Mouse (Mus musculus) lung, postnatal 14 days (tissue): ENCODE results near the gene Braf.
"Not testable (repeated sequence)": the region's sequence is repeated elsewhere in the genome, so short reads cannot be mapped to it uniquely, and the experiment has no call there.

Source experiments
- DNase-seq: peaks from one replicate; pipeline ENCODE4 v3.0.0; 2021

Gene Braf

DNA sequence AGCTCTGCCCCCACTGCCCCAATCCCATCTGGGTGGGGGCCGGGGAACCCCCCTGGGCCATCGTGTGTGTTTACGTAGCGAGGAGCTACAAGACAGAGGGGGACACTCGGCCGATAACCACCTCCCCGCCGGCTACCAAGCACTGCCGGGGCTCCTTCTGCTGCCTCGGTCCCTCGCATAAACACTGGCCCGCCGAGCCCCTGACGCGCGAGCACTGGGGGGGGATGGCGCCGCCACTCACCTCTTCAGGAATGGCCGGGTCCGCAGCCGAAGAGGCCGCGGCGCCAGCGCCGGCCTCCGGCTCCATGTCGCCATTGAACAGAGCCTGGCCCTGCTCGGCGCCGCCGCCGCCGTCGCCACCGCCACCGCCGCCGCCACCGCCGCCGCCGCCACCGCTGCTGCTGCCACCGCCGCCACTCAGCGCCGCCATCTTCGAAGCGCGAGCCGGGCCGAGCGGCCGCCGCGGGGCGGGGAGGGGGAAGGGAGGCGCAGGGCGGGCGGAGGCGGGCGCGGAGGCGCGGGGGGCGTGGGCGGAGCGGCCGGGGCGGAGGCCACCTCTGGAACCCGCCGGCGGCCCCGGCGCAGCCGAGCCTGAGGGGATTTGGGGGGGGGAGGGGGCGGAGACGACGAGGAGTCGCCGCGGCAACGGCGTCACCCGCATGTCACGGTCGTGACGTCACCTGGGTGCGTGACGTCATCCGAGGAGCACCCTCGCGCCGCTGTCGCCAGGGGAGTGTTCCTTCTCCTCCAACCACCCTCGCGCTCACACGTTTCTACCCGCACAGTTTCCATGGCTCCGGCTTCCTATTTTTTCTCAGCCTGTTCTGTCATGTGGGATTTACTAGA is at the start of gene Braf:
Braf (minus strand) TSS at position 598 of the 846 bp plus-strand sequence.
- DNase-seq, result peak; percentile 85

DNA sequence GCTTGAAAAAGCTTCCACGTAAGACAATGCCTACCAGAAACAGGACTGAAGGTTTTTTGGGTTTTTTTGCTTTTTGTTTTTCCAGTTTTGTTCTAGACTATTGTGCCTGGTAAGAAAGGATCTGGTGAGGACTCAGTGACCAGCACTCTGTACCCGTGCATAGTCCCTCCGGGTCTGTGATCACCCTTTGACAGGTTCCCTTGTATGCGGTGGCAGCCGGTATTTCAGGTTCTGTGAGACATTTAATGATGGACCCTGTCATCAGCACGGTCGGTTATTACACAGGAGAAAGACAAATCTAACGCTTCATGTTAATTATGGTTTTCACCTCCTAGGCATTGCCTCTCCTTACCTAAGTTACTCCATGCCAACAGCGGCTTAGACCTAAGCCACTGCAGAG is 49.8 kb upstream of the Braf start:
- no peak for DNase-seq

DNA sequence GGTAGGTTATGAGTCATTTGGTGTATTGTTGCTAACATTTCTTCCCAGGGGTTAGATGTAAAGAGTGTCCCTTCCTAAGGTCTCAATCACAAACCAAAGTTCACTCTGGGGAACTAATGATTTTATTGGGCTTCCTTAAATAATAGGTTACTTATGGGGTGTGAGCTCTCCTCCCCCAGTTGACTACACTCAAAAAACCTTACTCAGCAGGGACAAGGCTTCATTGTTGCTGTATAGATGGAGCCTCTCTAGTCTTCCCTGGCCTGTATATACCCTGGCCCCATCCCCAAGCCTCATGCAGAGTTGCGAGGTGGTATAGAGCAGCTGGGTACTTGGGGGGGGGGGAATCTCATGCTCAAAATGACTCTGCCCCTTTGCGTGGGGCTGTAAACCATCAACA is 32.0 kb upstream of the Braf start:
- no peak for DNase-seq

DNA sequence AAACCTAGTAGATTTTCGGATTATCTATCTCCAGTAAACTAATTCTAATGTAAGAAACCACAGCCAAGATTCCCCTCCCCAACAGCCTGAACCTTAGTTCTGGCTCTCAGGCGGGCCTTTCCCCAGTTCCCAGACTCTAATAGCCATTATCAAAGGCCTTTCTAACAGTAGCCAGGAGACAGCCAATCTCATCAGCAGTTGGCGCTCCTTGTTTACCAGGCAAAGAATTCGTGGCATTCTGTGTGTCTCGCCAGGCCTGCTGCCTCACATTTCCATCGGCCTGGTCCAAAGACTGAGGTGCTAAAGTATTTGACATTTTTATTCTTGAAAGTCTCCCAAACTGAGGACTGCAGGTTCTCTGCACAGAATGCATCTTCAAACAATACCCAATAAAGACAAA is 24.6 kb upstream of the Braf start:
- DNase-seq, result peak; percentile 3

DNA sequence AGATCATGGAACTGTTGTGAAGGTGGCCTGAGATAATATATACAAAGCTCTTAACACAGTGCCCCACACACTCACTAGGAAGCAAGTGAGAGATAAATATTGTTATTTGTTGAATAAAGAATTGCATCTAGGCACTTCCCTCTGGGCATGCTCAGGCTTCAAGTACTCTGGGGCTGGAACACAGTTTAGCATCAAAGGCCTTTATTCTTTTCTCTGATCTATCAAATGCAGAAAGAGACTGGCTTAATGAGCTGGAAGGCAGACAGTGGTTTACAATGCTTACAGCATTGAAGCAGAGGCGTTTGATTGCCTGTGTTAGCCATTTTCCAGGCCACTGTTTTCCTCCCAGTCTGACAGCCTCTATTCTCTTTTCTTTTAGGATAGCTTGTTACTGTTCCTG is 21.8 kb upstream of the Braf start:
- no peak for DNase-seq

DNA sequence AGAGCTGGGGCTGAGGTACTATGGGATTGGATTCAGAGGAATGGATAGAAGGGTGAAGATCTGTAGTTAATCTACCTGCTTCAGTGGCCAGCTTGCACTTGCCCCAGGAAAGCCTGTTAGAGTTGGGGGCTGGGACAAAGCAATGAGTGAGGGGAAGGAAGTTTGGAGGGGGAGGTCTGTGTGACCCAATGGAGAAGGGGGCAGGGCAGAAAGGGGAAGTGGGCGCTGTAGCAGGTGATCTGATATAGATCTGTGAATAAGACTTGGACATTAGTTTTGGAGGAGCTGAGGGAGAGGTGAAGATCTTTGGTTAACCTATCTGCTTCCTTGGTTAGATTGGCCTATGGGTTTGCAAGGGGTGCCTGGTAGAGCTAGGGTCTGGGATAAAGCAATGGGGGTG is 20.2 kb upstream of the Braf start:
- DNase-seq, result no peak

DNA sequence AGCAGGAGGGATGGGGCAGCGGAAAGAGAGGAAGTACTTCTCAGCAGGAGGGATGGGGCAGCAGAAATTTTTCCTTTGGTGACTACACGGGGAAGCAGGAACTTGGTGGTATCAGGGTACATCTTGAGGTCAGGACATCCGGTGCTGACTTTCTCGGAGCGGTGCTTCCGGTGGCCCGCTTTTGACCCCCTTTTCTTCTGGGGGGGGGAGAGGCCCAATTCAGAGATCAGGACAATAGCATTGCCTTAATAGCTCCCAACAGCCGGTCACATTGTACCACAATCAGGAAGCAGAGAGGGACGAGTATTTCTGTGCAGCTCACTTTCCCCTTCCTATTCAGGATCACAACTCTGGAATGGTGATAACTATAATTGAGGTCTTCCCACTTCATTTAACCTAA is 14.4 kb upstream of the Braf start:
- DNase-seq, result not testable (repeated sequence)

DNA sequence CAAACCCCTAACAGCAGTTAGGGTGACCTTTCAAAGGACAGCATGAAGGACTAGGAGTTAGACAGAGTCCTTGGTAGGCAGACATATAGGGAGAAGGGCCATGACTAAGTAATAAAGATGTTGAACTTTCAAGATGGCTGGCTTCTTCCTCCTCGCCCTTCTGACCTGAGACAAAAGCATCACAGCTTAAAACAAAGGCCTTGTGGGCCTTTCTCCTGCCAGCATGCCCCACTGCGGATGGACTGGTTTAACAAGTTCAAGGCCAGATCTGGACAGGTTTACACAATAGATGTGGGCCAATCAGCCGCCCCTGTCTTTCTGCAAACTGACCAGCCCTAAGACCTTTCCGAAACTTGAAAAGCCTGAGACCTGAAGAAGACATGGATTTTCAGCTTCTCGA is 2.8 kb upstream of the Braf start:
- no peak for DNase-seq

DNA sequence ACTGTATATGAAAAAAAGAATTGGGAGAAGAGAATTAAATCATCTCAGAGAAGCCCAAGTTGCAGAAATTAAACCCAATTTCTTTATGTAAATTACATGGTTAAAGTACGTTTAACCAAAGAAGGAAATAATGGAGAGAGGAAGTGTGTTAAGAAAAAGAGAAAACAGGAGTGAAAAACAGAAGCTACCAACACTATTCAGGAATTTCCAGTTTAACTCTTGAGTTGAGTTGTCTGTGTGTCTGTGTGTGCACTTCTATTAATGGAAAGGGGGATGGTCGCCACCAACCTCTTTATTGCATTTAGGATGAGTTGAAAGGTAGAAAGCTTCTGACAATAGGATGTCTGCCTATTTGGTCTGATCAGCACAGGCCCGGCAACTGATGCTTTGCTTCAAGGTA is 886 bp upstream of the Braf start:
- DNase-seq, result no peak

DNA sequence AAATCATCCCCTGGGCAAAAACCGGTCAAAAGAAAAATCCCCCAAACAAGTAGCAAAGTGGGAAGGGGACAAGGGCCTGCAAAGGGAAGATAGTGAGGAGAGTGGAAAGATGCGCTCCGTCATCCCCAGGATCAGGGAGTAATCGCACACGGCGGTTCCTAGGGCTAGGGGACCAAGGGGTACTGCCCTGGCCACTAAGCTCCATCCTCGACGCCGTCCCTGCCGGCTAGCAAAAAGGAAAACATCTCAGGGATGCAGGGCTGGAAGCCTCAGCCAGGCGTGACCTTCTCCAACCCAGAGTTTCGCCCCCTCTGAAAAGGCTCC is 759 bp downstream of the Braf start:
- DNase-seq, result no peak

DNA sequence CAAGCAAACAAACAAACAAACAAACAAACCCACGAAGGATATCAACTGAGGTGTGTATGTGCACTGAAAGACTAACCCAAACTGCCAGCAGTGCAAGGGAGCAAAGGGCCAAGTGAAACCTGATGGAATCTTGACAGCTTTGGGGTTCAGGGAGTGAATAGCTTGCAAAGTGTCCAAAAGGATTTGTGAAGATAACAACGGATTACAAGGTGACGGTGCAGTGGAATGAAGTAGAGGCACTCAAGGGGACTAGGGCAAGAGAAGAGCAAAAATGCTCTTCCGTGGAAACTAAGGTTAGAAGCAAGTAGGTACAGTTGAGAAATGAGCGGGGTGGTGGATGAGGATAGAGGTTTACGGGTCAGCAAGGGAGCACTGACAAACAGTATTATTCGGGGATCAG is 1.2 kb downstream of the Braf start:
- DNase-seq, result no peak

DNA sequence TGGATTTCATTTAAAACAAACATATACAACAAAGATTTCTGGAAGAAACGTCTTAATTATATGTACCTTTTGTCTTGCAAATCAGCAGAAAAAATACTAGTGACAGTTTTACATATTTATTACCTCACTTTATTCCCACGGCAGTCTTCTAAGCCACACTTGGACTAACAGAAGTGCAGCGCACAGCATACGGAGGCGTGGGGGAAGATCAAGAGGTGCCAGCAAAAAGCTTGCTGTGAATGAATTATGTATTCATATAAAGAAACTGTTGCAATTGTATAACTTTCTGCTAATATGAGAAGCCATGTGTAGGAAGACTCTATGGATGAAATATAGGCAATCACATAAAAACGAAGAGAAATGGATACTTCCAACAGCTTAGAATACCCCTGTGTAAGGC is 6.7 kb downstream of the Braf start:
- no peak for DNase-seq

DNA sequence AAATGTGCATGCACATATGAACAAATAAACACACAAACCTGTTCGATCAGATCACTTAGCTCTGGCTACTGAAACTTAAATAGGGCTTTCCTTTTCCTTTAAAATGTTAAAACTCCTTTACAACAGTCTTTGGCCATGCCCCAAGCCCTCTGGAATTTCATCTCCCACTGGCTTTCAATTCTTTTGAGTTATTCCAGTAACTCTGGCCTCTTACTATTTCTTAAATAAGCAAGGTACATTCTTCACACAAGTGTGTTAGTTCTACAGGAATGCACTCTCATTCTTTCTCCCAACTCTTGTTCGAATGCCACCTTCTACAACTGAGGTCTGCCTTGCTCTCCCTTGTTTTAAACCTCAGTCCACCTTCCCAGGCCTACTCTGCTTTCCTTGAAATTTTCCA is 8.2 kb downstream of the Braf start:
- DNase-seq, result peak; percentile 19

DNA sequence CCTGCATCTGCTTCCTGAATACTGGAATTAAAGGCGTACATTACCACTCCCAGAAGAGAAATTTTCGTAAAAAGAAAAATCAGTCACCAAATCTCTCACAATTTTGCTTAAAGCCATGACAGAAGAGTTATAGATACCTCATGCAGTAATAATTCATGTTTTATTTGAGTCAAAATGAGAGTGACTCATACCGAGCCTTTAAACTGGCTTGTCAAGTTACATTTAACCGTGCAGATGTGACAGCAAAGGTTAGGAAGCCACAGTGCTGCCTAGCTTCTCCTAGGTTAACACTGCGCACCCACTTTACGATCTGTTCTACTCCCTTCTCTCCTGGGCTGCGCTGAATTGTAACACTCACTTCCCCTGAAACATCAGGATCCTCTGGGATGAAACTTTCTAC is 10.9 kb downstream of the Braf start:
- DNase-seq, result no peak

DNA sequence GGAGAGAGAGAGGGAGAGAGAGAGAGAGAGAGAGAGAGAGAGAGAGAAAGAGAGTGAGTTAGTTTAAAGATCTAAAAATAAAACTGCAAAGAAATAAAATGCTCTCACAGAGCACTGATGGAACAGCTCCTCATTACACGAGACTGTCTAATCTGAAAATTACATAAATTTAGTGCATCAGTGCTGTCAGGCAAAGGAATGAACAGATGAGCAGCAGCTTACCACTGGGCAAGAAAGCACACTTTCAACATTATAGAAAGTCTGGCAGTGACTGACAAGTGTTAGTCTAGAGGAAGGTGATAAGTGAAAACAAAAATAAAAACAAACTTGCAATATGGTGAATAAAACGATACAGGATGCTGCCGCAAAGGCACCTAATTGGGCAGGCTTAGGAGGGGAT is 11.9 kb downstream of the Braf start:
- DNase-seq, result no peak

DNA sequence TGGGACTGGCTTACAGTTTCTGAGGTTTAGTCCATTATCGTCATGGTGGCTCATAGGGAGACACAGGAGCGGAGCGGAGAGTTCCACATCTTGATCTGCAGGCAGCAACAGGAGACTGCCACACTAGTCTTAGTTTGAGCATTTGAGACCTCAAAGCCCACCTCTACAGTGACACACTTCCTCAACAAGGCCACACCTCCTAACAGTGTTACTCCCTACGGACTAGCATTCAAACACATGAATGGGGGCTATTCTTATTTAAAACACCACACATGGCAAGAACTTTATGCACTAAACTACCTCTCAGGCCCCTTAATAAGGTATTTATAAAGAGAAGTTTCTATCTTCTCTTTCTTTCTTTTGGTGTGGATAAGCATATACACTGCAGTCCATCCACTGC is 19.6 kb downstream of the Braf start:
- DNase-seq, result no peak

DNA sequence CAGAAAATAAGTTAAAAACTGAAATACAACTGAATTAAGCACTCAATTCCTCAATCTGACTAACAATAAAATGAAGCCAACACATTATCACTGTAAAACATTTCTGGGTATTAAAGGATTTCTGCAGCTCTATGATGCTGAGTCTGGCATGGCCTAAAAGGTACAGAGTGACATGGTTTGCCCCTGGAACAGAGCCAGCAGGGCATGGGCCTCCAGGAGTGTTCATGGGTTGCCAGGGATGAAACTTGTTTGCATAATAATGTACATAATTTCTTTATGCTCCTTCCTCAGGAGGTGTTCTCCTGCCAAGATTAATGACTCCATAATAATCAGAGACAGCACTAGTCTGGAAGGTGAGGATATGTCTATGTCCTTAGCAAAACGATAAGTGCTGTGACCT is 32.1 kb downstream of the Braf start:
- DNase-seq, result no peak

DNA sequence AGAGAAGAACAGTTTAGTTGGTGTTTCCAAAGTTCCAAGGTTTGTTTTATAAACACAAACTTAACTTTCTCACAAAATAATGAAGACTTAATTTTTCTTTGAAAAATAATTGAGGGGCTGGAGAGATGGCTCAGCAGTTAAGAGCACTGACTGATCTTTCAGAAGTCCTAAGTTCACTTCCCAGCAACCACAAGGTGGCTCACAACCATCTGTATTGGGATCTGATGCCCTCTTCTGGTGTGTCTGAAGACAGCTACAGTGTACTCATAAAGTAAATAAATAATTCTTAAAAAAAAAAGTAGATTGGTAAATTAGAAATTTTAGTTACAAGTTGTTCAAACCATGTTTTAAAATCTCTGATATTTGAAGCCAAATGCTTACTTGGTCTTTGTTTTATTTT is 38.4 kb downstream of the Braf start:
- DNase-seq, result not testable (repeated sequence)

DNA sequence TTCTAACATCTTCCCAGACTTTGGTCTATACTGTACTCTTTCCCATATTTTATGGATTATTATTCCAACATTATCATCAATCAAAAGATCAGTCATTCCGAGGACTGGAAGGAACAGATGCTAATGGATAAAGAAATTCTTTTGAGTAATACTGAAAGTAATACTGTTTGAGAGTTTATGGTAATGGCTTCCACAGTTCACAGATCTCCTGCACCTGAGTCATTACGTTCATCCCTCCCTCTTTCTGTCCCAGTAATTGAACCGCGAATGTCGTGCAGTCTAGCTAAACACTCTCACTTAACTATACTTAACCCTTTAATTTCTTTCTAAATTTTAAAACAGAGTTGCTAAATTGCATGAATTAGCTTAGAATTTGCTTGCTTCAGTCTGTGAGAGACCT is 43.5 kb downstream of the Braf start:
- no peak for DNase-seq

DNA sequence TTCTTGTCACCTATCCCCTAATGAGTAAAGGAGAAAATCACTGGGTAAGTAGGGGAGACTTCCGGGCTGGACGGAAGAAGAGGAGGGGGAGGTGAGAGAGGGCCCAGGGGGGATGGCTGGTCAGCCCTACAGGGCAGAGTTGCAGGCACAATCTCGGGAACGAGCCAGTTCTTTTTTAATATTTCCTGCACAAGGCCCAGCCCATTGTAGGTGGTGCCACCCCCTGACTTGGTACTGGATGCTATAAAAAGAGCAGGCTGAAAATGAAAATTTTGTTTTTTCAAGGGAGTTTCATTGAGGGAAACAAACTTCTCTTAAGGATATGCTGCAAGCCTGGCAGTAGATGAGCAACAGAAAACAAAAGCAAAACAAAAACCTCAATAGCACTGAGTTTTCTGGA is 44.7 kb downstream of the Braf start:
- no peak for DNase-seq

DNA sequence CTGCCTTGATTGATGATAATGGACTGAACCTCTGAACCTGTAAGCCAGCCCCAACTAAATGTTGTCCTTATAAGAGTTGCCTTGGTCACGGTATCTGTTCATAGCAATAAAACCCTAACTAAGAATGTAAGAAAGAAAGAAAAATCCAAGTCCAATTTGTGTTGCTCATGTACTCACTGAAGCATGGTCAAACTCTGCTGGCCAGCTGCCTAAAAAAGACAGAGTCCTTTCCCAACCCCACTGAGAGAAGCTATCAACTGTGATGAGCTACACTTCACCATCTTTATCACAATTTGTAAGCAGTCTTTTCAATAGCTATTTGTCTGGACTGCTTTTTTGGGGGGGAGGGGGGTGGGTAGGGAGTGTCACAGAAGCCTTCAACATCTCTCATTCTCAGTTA is 47.0 kb downstream of the Braf start:
- DNase-seq, result no peak

DNA sequence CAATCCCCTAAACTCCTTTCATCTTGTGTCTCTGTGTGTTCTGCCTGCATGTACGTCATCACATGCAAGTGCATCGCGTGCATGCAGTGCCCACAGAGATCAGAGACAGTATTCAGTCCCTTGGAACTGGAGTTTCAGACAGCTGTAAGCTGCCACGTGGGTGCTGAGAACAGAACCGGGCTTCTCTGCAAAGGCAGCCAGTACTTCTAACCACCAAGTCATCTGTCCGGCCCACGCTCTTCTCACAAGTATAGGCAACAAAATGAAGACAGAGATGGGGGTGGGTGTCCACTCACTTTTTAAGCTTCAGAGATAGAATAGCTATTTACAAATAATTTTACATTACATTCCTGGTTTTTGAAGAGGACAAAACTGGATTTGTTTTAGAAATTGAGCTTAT is 50.2 kb downstream of the Braf start:
- no peak for DNase-seq

DNA sequence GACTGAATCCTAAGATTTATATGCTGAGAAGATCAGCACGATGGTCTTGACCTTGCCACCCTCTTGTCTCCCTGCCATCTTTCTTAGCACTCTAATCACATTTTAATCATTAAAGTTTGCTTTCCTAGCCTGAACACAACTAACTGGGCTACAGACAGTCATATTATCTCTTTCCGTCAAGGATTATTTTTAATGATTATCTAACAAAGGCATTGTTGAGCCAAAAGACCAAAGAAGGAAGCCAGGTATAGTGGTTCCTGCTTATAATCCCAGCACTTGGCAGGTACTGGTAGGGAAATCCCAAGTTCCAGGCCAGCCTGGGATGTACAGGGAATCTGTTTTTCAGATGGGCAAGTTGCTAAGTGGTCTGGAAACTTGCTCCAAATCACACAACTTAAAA is 114.0 kb downstream of the Braf start:
- no peak for DNase-seq

DNA sequence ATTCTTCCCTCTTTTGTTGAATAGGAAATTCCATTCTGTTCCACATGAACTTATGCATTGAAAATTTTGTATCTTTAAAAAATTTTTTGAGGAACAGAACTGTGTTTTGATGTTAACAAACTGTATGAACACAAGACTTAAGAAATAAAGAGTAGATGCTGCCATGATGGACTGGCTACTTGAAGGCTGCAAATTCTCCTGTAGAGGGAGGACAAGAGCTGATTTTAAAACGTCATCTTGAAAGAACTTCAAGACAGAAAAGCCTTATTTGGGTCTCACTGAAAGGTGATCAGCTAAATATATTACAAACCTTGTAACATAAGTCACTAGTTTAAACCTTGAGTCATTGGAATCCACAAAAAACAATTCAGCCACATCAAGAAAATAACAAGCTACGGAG is 115.1 kb downstream of the Braf start:
- no peak for DNase-seq

DNA sequence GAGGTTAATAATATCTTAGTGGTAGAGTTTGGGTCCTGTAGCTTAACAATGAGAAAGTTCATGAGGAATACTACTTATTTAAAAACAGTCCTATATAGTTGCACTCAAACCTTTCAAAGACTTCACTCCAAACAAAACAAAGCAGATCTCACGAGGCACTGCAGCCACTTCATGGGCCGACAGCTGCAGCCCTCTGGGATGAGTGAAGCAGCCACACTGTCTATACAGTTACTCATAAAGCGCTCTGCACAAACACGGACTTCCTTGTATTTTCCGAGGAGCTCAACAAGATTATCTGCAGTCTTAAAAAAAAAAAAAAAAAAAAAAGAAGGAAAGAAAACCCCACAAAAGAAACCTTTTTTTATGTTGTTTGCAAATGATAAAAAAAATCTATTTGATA is 117.9 kb downstream of the Braf start:
- no peak for DNase-seq

DNA sequence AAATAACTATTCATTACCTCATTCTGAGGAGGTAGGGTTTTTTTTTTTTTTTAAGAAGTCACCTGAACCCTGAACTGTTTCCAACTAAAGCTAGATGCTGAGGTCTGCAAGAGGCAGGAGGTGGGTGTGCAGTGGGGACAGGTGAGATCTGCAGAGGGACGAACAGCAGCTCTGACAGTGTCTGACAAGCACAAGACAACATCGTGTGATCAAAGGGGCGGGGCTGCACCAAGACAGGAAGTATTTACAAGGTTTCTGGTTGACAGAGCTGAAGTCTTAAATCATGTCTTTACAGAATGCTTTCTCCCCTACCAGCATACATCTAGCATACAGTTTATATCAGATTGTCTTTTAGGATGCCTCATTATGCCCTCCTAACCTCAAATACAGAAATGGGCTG is 118.4 kb downstream of the Braf start:
- DNase-seq, result no peak
